Mouse (Mus musculus): ENCODE data around the gene Cyp26a1.

Cyp26a1 gene

GRCm38 (mm10) chr19:37698273-37699160 is 919 bp downstream of the Cyp26a1 start:
- no peak for DNase-seq (ENCODE audit: low read depth, low spot score)

- no peak for DNase-seq (ENCODE audit: low read depth, low spot score)
Measured at GRCm38 (mm10) chr19:37699711-37700110, 2.1 kb downstream of the Cyp26a1 start.

GRCm38 (mm10) chr19:37702377-37703076 is 4.9 kb downstream of the Cyp26a1 start:
- DNase-seq (ENCODE audit: low read depth, low spot score) = no peak

- peak; percentile 51 for DNase-seq (ENCODE audit: low read depth, low spot score)
Measured at GRCm38 (mm10) chr19:37703902-37704509, 6.4 kb downstream of the Cyp26a1 start.

- no peak for DNase-seq (ENCODE audit: low read depth, low spot score)
Measured at GRCm38 (mm10) chr19:37705722-37706121, 8.1 kb downstream of the Cyp26a1 start.

GRCm38 (mm10) chr19:37714681-37715080 is 17.1 kb downstream of the Cyp26a1 start:
- no peak for DNase-seq (ENCODE audit: low read depth, low spot score)

- no peak for DNase-seq (ENCODE audit: low read depth, low spot score)
Measured at GRCm38 (mm10) chr19:37715980-37716379, 18.4 kb downstream of the Cyp26a1 start.

GRCm38 (mm10) chr19:37716524-37717175 is 19.1 kb downstream of the Cyp26a1 start:
- DNase-seq (ENCODE audit: low read depth, low spot score) = no peak

GRCm38 (mm10) chr19:37719166-37719565 is 21.6 kb downstream of the Cyp26a1 start:
- DNase-seq (ENCODE audit: low read depth, low spot score) = no peak

- no peak for DNase-seq (ENCODE audit: low read depth, low spot score)
Measured at GRCm38 (mm10) chr19:37724591-37724990, 27.0 kb downstream of the Cyp26a1 start.

GRCm38 (mm10) chr19:37726585-37726984 is 29.0 kb downstream of the Cyp26a1 start:
- no peak for DNase-seq (ENCODE audit: low read depth, low spot score)

- no peak for DNase-seq (ENCODE audit: low read depth, low spot score)
Measured at GRCm38 (mm10) chr19:37727366-37727765, 29.8 kb downstream of the Cyp26a1 start.

GRCm38 (mm10) chr19:37735426-37735825 is 37.8 kb downstream of the Cyp26a1 start:
- no peak for DNase-seq (ENCODE audit: low read depth, low spot score)

GRCm38 (mm10) chr19:37738575-37738974 is 41.0 kb downstream of the Cyp26a1 start:
- no peak for DNase-seq (ENCODE audit: low read depth, low spot score)

- DNase-seq (ENCODE audit: low read depth, low spot score) = peak; percentile 57
Measured at GRCm38 (mm10) chr19:37740043-37740442, 42.4 kb downstream of the Cyp26a1 start.
